Mouse (Mus musculus): ENCODE data around the gene Dlst. TPM values are rescaled to one million over a fixed set of nuclear protein-coding genes. Genes with fewer than 3 reads are reported as not detected.
A peak's percentile ranks its signal among the peaks of the same experiment; 100 is the strongest.
"Not testable (repeated sequence)": the region's sequence is repeated elsewhere in the genome, so short reads cannot be mapped to it uniquely, and the experiment has no call there.

Gene Dlst
- total RNA-seq, 1 experiment from 2014 or later = 173 TPM

DNA sequence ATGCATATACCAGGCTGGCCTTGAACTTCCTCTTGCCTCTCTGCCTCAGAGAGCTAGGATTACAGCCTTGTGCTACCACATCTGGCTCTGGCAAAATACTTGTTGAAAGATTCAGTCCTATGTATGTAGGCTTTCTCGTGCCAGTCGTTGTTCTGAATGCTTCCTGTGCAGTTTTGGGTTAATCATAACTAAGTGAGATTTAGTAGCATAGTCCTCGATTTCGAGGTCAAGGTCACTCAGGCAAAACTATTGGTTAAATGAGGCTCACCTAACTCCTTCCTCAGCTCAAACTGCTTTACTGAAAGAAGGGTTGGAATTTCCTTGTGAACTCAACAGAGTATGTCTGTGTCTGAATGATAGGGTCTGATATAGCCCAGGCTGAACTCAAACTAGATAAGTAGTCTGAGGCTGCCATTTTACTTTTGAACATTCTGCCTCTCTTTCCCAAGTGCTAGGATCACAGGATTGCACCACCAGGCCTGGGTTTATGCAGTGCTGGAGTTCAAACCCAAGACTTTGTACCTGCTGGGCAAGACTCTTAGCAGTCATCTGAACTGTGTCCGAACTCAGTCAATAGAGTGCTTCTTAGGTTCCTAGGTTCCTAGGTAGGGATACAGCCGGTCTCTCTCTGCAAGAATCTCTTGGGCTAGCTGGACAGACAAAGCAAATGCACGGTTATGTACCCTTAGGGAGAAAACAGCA is 2.1 kb downstream of the Dlst start:
- ATAC-seq (ENCODE audit: extremely low read depth, insufficient number of reproducible peaks, low FRiP score, poor library complexity, severe bottlenecking) = no peak

DNA sequence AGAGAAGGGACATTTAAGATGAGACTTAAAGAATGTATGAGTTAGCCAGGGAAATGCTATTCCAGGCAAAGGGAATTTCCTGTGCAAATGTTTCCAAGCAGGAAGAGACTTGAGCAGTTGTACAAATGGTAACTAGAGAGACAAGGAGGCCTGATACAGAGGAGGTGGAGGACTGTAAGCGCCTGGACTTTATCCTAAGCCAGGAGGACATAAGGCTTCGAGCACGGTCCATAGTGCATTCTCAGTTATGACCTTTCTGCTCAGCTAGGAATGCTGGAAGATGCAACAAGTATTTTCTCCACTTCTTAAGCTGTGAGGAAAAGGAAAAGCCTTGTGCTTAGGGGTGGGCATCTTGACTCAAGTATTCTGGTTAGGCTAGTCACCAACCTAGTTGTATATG is 2.7 kb downstream of the Dlst start:
- ATAC-seq (ENCODE audit: extremely low read depth, insufficient number of reproducible peaks, low FRiP score, poor library complexity, severe bottlenecking) = no peak

DNA sequence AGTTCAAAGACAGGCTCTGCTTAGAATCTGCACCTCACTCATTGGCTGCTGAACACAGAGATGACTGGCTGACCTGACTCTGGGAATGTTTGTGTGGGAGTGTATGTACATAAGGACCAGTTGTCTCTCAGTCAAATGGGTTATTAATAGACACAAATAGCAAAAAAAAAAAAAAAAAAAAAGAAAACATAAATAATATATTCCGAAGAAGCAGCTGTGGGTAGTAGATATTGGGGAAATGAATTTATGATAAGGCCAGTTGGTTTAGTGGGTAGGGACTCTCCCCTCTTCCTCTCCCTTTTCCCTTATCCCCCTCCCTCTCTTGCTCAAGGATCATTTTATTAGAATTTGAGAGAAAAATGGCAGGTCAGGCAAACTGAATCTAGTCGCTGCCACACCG is 3.3 kb downstream of the Dlst start:
- ATAC-seq (ENCODE audit: extremely low read depth, insufficient number of reproducible peaks, low FRiP score, poor library complexity, severe bottlenecking) = no peak

DNA sequence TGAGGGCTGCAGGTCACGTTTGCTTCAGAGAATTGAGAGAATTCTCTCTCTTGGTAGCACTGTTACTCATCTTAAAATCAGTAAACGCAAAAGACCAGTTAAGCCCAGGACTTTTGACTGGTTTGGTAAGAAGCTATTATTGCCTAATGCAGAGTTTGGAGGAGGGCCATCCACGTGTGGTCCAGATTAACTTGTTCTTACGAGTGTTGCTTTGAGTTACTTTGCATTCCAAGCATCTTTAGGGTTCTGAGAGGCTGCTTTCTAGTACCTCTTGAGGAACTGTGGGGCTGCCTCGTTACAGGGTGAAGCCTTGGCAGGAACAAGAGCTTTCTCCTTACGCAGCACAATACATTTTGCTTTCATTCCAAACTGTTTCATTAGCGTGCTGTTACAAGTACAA is 5.0 kb downstream of the Dlst start:
- no peak for ATAC-seq (ENCODE audit: extremely low read depth, insufficient number of reproducible peaks, low FRiP score, poor library complexity, severe bottlenecking)

DNA sequence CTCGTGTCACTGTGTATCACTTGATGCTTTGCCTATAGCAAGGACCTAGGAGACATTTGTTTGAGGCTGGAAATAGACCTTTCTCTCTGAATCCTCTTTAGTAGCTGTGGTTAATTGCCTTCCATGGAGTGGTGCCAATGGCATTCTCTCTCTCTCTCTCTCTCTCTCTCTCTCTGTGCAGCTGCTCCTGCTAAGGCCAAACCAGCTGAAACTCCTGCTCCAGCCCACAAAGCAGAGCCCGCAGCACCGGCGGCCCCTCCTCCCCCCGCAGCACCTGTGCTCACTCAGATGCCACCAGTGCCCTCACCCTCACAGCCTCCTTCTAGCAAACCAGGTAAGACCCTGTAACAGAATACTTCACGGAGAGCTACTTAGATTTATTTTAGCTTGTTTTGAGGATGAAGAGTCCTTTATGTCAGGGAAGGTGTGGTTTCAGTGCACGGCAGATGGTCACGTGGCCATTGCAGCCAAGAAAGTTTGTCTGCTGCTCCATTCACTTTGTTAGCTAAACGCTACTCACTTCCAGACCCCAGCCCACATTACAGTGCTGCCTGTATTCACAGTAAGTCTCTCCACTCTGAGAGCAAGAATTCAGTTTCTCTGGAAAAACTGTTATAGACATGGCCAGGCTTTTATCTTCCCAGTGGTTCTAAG is 11.3 kb downstream of the Dlst start:
- no peak for ATAC-seq (ENCODE audit: extremely low read depth, insufficient number of reproducible peaks, low FRiP score, poor library complexity, severe bottlenecking)

DNA sequence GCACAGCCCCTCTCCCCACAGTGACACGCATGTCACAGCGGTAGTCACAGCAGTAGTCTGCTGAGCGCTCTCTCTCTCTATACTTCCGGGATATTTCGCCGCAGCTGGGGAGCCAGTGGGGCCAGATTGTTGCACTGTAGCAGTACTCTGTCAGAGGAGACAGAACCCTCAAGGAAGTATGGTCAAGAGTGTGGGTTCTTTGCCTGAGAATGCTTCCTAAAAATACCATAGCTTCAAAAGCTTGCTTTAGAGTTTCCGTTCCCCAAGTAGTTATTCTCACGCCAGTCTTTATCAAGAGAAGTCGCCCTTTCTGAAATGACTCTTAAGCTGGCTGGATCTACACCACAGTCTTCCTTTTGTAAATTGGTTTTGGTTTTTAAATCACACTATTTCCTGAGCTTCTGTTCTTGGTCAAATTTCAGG is 12.5 kb downstream of the Dlst start:
- ATAC-seq (ENCODE audit: extremely low read depth, insufficient number of reproducible peaks, low FRiP score, poor library complexity, severe bottlenecking) = peak; percentile 42; the same call in 1 of the 2 replicates

DNA sequence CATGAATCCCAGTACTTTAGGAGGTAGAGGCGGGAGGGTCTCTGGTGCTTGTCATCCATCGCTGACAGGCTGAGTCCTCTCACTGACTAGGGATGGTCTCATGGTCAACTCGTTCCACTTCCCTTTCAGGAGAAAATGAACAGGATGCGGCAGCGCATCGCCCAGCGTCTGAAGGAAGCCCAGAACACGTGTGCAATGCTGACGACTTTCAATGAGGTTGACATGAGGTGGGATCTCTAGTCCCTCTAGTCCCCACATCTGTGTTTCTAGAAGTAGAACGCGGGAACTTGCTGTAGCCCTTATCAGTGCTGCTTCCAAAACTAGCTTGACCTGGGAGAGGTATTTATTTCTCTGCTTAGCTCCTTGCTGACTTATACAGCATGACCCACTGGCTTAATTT is 13.0 kb downstream of the Dlst start:
- ATAC-seq (ENCODE audit: extremely low read depth, insufficient number of reproducible peaks, low FRiP score, poor library complexity, severe bottlenecking) = no peak

DNA sequence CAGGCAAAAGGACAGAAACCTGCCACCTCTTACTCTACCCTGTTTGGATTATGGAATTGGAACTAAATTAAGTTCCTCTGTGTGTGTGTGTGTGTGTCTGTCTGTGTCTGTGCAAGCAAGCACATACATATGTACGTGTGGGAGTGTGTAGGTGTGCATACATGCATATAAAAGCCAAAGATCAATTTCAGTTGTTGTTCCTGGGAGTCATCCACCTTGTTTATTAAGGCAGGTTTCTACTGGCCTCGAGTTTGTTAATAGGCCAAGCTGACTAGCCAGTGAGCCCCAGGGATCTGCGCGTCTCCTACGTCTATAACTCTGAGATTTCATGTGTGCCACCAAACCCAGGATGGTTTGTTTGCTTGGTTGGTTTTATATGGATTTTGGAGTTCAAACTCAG is 14.1 kb downstream of the Dlst start:
- no peak for ATAC-seq (ENCODE audit: extremely low read depth, insufficient number of reproducible peaks, low FRiP score, poor library complexity, severe bottlenecking)

DNA sequence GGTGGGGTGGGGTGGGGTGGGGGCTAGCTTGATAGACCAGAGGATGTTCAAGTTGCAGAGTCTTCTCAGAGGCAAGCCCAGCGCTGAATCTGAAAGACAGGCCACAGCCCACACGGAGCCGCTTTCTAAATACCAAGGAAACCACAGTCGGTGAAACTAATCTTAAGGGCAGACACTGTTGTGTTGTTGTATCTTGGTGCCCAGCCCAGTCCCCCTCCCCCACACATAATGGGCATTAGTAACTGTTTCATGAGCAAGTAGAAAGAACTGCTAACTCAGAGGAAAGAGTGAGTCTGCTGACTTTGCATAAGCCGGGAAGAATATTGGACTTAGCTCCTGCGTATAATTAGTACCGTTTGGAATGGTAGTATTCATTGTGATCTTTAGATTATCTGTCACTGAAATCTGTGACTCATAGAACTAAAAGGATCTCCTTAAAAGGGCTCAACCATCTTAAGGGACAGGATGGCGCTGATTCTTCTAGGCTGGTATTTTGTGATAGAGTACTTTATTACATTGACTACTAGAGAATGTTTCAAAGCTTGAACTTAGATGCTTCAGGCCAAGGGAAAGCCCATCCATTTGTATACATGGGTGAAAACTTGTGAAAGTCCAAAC is 16.5 kb downstream of the Dlst start:
- ATAC-seq (ENCODE audit: extremely low read depth, insufficient number of reproducible peaks, low FRiP score, poor library complexity, severe bottlenecking) = no peak

DNA sequence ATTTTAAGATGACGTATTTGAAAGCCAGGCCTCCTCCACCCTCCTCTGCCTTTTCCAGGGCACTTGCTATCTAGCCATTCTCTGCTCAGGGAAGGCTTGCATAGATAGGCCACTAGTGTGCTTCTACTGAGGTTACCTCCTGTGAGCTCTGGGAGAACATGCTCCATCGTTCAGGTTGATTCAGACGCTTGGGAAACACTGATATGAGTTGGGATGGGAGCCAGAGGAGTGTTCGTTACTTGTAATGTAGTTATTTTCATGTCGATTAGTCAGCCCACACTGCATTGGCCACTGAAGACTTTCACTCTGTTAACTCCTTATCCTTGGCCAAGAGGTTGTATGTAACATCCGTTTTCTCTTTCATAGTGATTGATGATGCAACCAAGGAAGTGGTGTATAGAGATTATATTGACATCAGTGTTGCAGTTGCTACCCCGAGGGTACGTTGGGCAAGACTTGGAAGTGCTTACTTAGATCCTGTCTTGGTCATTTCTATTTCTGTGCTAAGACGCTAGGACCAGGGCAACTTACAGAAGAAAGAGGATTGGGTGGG is 18.9 kb downstream of the Dlst start:
- 0 out of 2 replicates have a peak, but pooled peaks have one; percentile 9 for ATAC-seq (ENCODE audit: extremely low read depth, insufficient number of reproducible peaks, low FRiP score, poor library complexity, severe bottlenecking)

DNA sequence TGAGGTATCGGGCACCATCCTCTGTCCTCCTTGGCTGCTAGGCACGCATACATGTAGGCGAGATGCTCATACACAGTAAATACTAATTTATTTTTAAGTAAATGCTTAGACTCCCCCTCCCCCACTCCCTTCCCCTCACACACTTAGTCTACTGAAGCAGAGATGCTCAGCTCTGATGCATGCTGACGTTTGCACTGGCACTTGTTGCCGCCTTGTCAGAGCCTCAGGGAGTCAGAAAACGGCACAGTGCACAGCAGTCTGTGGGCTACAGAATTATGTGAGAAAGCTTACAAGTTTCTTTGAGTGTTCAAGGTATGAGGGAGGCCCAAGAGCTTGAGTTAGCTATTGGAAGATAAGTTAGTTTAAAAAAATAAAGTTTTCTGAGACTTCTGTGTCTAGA is 20.7 kb downstream of the Dlst start:
- ATAC-seq (ENCODE audit: extremely low read depth, insufficient number of reproducible peaks, low FRiP score, poor library complexity, severe bottlenecking) = no peak

DNA sequence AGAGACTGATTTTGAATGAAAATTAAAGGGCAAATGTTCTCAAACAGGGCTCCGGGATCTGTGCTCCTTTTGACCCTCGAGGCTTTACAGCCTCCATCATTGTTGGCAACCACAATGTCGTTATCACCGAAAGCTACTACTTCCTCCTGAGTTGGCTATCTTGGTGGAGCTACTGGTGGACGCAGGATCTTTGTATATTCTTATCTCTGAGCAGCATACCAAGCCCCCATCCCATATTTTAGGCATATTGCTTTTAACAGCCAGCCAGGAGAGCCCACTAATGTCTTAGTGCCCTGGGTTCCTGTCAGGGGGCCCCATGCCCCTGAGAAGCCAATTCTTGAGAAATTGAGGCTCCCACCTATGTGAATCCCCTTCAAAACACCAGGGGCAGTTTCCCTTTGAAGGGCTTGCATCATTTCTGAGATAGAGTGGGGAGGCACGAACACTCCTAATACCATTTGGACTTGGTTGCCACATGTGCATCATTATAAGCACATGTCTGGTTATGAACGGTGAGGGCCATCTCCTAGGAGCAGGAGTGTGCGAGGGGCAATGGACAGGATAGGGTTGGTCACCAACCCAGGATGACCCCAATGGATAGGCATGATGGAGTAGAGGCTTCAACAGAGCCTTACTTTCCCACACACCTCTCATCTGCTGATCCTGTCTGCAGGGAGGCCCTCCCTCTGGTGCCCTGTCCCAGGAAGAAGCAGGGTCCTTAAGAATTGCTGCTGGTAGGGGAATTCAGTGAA is 23.6 kb downstream of the Dlst start:
- ATAC-seq (ENCODE audit: extremely low read depth, insufficient number of reproducible peaks, low FRiP score, poor library complexity, severe bottlenecking) = no peak

DNA sequence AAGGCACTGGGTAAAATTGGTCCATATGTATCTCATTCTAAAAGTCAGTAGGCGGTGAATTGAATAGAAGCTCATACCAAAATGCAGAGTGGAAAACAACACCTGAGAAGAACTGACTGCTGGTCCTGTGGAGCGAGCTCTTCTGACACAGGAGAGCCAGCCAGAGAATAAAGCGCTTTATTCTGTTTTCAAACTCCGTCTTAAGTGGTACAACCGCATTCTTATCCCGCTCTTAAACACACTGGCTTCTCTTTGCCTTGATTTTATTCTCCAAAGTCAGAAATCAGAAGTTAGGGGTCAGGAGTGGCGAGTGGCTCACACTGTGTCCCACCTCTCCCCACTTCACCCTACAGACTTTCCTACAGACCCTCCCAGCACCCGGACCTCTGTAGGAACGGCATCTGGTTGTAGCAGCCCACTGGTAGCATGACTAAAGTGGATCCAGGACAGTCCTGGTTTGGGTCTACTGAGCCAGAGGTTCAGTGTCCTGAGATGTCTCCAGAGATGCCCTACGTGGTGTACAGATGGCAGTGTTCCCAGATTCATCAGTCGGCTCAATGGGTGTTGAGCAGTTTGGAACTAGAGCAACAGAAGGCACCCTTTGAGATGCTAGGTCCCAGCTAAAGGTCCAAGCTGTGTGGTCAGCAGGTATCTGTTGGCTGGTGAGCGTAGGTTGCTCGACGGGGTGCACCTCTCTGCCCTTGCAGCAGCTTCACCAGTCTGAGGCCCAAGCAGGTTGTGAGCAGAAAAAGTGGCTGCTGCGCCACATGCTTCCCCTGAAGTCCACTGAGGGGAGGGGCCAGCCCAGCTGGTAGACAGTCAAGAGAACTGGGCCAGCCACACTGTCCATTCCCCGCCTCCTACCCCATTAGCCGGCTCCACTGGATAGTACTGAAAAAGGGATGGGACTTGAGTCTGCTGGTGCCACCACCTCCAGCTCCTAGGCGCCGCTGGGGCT is 25.2 kb downstream of the Dlst start:
- no peak for ATAC-seq (ENCODE audit: extremely low read depth, insufficient number of reproducible peaks, low FRiP score, poor library complexity, severe bottlenecking)

DNA sequence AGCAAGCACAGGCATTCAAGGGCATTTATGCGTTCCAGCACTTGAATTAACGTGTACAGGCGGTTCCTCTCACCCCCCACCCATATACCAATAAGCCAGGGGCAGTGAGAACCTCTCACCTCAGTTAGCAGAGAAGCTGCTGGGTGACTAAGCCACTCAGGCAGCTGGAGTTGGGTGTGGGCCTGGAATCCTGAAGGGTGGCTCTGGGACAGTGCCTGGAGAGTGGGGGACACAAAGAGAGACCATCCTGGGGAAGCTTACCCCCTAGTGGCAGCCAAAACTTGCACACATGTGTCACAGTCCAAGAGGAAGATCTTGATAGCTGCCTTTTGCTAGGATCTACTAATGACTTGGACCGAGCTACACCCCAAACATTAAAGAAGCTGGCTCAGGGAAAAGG is 26.0 kb downstream of the Dlst start:
- no peak for ATAC-seq (ENCODE audit: extremely low read depth, insufficient number of reproducible peaks, low FRiP score, poor library complexity, severe bottlenecking)

DNA sequence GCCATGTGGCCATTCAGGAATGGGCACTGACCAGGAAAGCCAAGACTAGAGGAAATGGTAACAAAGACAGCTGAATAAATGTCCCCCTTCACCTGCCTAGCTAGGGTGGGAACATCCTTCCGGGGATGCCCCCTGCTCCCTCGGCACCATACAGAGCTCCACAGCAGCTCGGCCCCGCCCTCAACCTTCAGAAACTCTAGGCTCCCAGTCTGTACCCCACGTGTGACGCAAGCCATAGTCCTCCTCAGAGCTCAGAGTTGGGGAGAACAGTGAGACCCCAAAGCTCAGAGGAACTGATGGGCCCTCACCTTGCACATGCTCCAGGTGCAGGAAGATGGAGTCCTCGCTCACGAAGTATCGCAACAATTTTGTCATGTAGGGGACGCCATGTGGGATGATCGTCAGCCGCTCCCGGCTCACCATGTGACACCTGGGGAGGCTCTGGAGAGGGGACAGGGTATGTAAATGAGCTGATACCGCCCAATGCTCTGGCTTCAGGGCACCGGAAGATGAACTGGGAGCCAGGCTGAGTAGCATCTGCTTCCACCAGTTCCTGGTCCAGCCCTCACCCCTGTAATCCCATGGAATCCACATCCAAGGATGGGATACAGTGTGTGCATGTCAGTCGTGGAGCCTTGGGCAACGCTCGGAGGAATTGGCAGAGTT is 29.5 kb downstream of the Dlst start:
- no peak for ATAC-seq (ENCODE audit: extremely low read depth, insufficient number of reproducible peaks, low FRiP score, poor library complexity, severe bottlenecking)

DNA sequence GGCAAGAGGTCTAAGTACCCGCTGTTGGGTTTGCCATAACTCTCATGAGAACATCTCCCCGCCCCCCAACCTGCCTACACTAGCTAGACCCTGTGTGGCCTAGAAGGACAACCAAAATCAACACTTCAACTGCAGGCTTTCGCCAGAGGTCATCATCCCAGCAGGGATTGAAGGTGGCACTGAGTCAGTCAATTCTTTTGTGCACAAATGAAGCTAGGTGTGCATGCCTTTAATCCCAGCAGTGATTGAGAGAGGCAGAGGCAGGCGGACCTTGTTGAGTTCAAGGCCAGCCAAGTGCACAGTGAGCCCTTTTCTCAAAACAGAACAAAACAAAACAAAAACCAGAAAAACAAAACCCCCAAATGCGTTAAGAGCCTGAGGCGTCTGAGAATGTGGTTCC is 30.5 kb downstream of the Dlst start:
- no peak for ATAC-seq (ENCODE audit: extremely low read depth, insufficient number of reproducible peaks, low FRiP score, poor library complexity, severe bottlenecking)

DNA sequence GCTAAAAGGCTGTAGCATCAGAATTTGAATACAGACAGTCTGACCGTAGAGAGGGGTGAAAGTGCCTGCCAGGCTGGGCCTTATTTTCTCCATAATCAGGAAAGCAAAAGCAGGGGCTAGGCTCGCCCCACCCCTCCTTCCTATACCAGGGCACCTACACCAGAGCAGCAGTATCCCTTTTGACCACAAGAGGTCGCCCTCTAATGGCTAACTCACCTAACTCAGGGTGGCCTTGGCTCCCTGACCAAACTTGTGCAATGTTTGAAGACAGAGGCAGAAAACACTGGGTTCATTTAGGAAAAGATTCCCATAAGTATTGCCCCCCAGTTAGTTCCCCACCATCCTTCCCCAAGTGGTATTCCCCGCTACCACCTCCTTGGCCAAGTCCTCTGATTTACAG is 32.2 kb downstream of the Dlst start:
- ATAC-seq (ENCODE audit: extremely low read depth, insufficient number of reproducible peaks, low FRiP score, poor library complexity, severe bottlenecking) = peak; percentile 52; the same call in 1 of the 2 replicates

DNA sequence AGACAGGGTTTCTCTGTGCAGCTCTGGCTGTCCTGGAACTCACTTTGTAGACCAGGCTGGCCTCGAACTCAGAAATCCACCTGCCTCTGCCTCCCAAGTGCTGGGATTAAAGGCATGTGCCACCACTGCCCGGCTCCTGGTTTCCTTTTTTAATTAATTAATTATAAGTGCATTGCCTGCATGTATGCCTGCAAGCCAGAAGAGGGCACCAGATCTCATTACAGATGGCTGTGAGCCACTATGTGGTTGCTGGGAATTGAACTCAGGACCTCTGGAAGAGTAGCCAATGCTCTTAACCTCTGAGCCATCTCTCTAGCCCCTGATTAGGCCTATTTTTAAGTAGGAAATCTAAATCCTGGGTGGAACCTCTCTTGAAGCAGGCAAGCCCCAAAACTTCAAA is 33.6 kb downstream of the Dlst start:
- ATAC-seq (ENCODE audit: extremely low read depth, insufficient number of reproducible peaks, low FRiP score, poor library complexity, severe bottlenecking) = not testable (repeated sequence)

All from neutrophil, adult 5-6 weeks (primary cell).